Mouse (Mus musculus): ENCODE results near the gene Spryd3. TPM values are rescaled to one million over a fixed set of nuclear protein-coding genes. Genes with fewer than 3 reads are reported as not detected.

The Spryd3 gene
- polyA plus RNA-seq, 1 experiment from 2014 or later = 9.8 TPM

DNA sequence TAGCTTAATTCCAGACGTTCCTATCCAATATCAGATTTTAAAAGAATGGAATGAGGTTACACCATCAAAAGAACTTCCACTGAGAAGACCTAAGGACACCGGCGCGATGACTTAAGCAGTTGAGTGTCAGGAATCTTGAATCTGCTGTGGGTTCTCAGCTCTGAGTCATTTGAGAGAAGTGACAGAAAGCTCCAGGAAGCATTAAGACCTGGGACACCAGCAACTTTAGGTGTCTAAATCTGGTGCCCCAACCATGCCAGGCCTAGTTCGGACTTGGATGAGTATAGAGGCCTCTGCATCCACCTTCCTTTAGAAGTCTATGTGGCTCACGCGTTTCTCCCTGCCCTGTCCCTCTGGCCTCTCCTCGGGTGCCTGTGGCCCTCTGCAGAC lies 36.3 kb downstream of the Spryd3 start:
- H3K27ac ChIP-seq (ENCODE audit: low read depth, low read length) = no peak overlapping the region
- no peaks in the 10 kb centered on the region for H3K9me3 ChIP-seq (ENCODE audit: control insufficient read depth, low read length)
- WGBS = 22% methylated on average over 8 of the region's 8 CpGs
- H3K27me3 ChIP-seq (ENCODE audit: control insufficient read depth, insufficient read depth, low read length) = peaks cover 19% of the 10 kb centered on the region
- no peak for ATAC-seq (ENCODE audit: low FRiP score)
- peak overlapping the region; percentile 63 for H3K4me2 ChIP-seq
- peaks cover 7% of the 10 kb centered on the region for H3K36me3 ChIP-seq (ENCODE audit: control insufficient read depth, insufficient read depth, low read length)
- DNase-seq (ENCODE audit: low spot score, missing footprints) = peak; percentile 92
- H3K4me3 ChIP-seq (ENCODE audit: low read depth, low read length) = peak overlapping the region; percentile 47
- H3K4me1 ChIP-seq (ENCODE audit: control insufficient read depth, insufficient read depth, low read length) = peaks cover 26% of the 10 kb centered on the region
- H3K9ac ChIP-seq (ENCODE audit: low read length) = peak overlapping the region; percentile 61

DNA sequence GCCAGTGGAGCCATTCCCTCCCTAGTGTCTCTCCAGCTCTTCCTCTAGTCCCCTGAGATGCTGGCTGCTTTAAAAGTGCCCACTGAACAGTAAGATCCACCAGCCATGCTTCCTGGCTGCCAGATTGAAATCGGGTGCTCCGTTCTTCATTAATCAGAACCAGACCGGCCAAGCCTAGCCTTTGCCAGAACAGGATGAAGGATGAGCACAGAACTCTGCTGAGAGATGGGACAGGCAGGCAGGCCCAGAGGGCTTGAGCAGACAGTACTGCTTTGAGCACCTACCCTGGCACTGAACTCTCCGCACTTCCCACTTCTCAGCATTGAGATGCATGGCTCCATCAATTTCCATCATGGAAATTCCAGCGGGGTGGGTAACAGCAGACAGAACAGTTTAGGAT lies 36.8 kb downstream of the Spryd3 start:
- Histone ChIP-seq H3K27ac (ENCODE audit: low read depth, low read length) (no peak overlapping the region), H3K4me3 (ENCODE audit: low read depth, low read length) (no peak overlapping the region), H3K27me3 (ENCODE audit: control insufficient read depth, insufficient read depth, low read length) (peaks cover 19% of the 10 kb centered on the region), H3K36me3 (ENCODE audit: control insufficient read depth, insufficient read depth, low read length) (peaks cover 7% of the 10 kb centered on the region), H3K9ac (ENCODE audit: low read length) (no peak overlapping the region), H3K4me1 (ENCODE audit: control insufficient read depth, insufficient read depth, low read length) (peaks cover 26% of the 10 kb centered on the region), H3K9me3 (ENCODE audit: control insufficient read depth, low read length) (no peaks in the 10 kb centered on the region), H3K4me2 (no peak overlapping the region)
- ATAC-seq (ENCODE audit: low FRiP score) (no peak), DNase-seq (ENCODE audit: low spot score, missing footprints) (no peak)
- 49% methylated on average over 5 of the region's 5 CpGs for WGBS

DNA sequence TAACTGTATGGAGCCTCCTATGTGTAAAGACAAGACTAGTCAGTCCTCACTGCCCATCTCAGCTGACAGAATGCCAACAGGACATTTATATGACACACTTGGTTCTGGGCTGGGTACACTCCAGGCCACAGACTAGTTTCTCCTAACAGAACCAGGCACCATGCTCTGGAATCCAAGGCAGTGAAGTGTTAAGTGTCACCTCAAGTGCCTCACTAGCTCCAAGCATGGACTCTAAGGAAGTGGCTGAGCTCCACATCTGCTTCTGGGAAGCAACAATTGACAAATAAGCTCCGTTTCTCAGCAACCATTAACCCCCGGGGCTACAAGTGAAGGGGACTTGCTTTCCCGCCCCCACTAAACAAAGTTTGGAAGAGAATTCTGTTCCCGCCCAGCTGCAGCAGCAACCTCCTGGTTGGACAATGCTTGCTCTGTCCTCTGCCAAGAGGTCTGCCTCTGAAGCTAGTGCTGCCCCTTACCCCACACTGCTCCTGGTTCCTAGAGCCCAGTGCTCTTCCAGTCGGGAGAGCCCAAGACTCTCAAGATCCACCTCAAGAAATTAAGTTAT lies 38.0 kb downstream of the Spryd3 start:
- 34% methylated on average over 5 of the region's 5 CpGs for WGBS
- Histone ChIP-seq H3K9me3 (ENCODE audit: control insufficient read depth, low read length) (no peaks in the 10 kb centered on the region), H3K4me3 (ENCODE audit: low read depth, low read length) (no peak overlapping the region), H3K27ac (ENCODE audit: low read depth, low read length) (no peak overlapping the region), H3K4me1 (ENCODE audit: control insufficient read depth, insufficient read depth, low read length) (peaks cover 19% of the 10 kb centered on the region), H3K4me2 (no peak overlapping the region), H3K36me3 (ENCODE audit: control insufficient read depth, insufficient read depth, low read length) (peaks cover 15% of the 10 kb centered on the region), H3K9ac (ENCODE audit: low read length) (no peak overlapping the region), H3K27me3 (ENCODE audit: control insufficient read depth, insufficient read depth, low read length) (peaks cover 19% of the 10 kb centered on the region)
- ATAC-seq (ENCODE audit: low FRiP score) (no peak), DNase-seq (ENCODE audit: low spot score, missing footprints) (peak; percentile 87)

DNA sequence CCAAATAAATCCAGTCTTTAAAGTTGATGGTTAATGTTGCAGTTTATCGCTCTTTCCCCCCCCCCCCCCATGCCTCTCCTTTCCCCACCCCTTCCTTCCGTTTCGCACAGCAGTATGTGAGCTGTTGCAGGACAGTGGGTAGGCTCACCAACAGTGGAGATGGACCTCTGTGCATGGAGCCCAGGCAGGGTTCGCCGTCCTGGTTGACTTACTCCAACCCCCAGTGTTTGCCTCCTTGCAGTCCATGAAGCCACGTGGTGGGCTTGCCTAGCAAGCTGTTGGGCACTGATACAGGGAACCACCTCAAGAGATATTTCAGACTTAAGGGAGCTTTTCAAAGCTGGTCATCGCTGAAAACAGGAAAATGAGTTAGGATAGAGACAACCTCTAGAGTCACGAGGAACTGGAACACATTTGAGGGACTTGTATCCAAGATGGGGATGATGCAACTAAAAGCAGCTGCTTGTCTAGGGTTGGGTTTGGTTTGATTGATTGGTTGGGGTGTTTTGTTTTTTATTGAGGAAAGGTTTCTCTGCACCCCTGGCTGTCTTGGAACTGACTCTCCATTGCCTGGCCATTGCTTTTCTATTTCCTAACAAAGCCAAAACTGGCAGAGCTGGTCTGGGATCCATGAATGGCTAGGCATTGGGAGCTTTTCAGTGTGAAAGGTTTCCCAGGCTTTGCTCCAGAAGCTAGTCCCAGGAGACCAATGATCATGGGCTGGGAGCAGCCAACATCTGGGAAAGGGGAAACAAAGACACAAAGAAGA lies 38.7 kb downstream of the Spryd3 start:
- ATAC-seq (ENCODE audit: low FRiP score) (no peak), DNase-seq (ENCODE audit: low spot score, missing footprints) (peak; percentile 85)
- Histone ChIP-seq H3K27me3 (ENCODE audit: control insufficient read depth, insufficient read depth, low read length) (peaks cover 19% of the 10 kb centered on the region), H3K9me3 (ENCODE audit: control insufficient read depth, low read length) (no peaks in the 10 kb centered on the region), H3K4me3 (ENCODE audit: low read depth, low read length) (no peak overlapping the region), H3K9ac (ENCODE audit: low read length) (no peak overlapping the region), H3K36me3 (ENCODE audit: control insufficient read depth, insufficient read depth, low read length) (peaks cover 20% of the 10 kb centered on the region), H3K4me1 (ENCODE audit: control insufficient read depth, insufficient read depth, low read length) (peaks cover 14% of the 10 kb centered on the region), H3K27ac (ENCODE audit: low read depth, low read length) (no peak overlapping the region), H3K4me2 (no peak overlapping the region)
- 85% methylated on average over 8 of the region's 8 CpGs for WGBS

DNA sequence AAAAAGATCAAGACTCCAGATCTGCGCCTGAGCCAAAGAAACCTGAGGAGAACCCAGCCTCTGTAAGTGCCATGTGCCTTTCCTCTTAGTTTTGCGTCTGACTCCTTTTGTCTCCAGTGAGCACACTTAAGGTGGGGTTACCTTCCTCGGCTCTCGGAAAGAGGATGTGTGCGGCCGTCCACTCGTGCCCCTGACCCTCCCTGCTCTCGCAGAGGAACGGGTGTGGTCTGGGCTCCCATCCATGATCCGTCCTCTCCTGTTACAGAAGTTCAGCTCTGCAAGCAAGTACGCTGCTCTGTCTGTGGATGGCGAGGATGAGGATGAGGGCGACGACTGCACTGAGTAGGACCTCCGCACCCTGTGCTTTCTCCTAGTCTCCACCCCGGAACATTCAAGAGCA lies 41.0 kb downstream of the Spryd3 start:
- DNase-seq (ENCODE audit: low spot score, missing footprints) (no peak), ATAC-seq (ENCODE audit: low FRiP score) (no peak)
- H3K4me1 ChIP-seq (ENCODE audit: control insufficient read depth, insufficient read depth, low read length) = peaks cover 2% of the 10 kb centered on the region; the same call in 1 of the 2 replicates
- 90% methylated on average over 16 of the region's 16 CpGs for WGBS
- H3K36me3 ChIP-seq (ENCODE audit: control insufficient read depth, insufficient read depth, low read length) = peaks cover 29% of the 10 kb centered on the region
- no peak overlapping the region for H3K9ac ChIP-seq (ENCODE audit: low read length)
- H3K27ac ChIP-seq (ENCODE audit: low read depth, low read length) = no peak overlapping the region
- no peak overlapping the region for H3K4me2 ChIP-seq
- H3K9me3 ChIP-seq (ENCODE audit: control insufficient read depth, low read length) = no peaks in the 10 kb centered on the region
- no peak overlapping the region for H3K4me3 ChIP-seq (ENCODE audit: low read depth, low read length)
- H3K27me3 ChIP-seq (ENCODE audit: control insufficient read depth, insufficient read depth, low read length) = no peaks in the 10 kb centered on the region

DNA sequence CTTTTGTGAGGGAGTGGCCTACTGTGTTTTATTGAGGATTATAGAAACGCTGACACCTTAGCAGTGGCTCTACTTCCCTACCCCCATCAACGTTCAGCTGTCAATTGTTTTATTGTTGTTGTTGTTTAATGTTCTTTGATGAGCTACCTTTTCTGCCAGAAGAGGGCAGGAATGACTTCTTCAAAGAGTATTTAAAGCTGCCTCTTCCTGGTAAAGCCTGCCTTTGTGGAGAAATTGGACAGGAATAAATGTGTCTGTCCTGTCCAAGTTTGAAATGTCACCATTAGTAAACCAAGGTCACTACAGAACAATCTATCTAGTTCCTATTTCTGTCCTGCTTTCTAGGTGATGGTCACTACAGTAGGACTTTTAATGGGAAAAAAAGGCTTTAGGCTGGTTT lies 41.9 kb downstream of the Spryd3 start:
- Histone ChIP-seq H3K27ac (ENCODE audit: low read depth, low read length) (no peak overlapping the region), H3K9ac (ENCODE audit: low read length) (no peak overlapping the region), H3K9me3 (ENCODE audit: control insufficient read depth, low read length) (no peaks in the 10 kb centered on the region), H3K36me3 (ENCODE audit: control insufficient read depth, insufficient read depth, low read length) (peaks cover 33% of the 10 kb centered on the region), H3K4me2 (no peak overlapping the region), H3K4me1 (ENCODE audit: control insufficient read depth, insufficient read depth, low read length) (no peaks in the 10 kb centered on the region), H3K4me3 (ENCODE audit: low read depth, low read length) (no peak overlapping the region), H3K27me3 (ENCODE audit: control insufficient read depth, insufficient read depth, low read length) (no peaks in the 10 kb centered on the region)
- WGBS = 75% methylated on average over 2 of the region's 2 CpGs
- no peak for ATAC-seq (ENCODE audit: low FRiP score)
- no peak for DNase-seq (ENCODE audit: low spot score, missing footprints)

DNA sequence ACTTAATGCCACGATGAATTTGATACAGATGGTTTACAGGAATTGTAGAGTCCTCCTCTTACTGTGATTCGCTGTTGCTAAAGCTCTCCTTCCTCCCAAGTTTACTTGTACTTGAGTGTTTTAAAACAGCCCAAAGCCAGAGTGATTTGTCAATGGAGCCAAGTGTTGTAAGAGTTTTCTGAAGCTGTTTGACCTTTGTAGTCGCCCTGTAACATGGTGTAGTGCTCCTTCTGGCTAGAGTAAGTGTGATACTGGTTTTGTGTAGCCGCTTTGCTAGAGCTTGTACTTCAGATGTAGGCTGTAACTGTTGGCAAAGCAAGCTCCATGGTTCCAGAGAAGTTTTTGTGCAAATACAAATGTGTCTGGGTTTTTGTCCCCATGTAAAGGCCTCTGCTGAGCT lies 43.8 kb downstream of the Spryd3 start:
- Histone ChIP-seq H3K36me3 (ENCODE audit: control insufficient read depth, insufficient read depth, low read length) (peaks cover 49% of the 10 kb centered on the region), H3K9ac (ENCODE audit: low read length) (no peak overlapping the region), H3K4me1 (ENCODE audit: control insufficient read depth, insufficient read depth, low read length) (no peaks in the 10 kb centered on the region), H3K9me3 (ENCODE audit: control insufficient read depth, low read length) (no peaks in the 10 kb centered on the region), H3K27ac (ENCODE audit: low read depth, low read length) (no peak overlapping the region), H3K4me3 (ENCODE audit: low read depth, low read length) (no peak overlapping the region), H3K4me2 (no peak overlapping the region), H3K27me3 (ENCODE audit: control insufficient read depth, insufficient read depth, low read length) (no peaks in the 10 kb centered on the region)
- no peak for DNase-seq (ENCODE audit: low spot score, missing footprints)
- no peak for ATAC-seq (ENCODE audit: low FRiP score)
- WGBS = 91% methylated on average over 4 of the region's 4 CpGs

DNA sequence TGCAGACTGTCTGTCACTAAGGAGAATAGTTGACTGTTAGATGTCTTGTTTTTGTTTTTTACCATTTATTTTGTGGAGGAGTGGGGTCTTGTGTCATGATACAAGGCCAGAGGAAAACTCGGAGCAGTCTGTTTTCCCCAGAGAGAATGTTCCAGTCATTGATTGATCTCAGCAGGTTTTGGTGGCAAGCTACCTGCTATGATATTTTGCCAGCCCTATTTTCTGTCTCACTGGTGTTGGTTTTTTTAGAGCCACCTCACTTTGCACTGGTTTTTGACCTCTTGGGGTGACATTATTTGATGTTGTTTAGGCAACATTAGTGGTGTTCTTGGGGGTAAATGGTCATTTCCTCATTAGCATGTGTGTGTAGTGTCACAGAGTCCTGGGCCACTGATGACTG lies 44.3 kb downstream of the Spryd3 start:
- Histone ChIP-seq H3K27me3 (ENCODE audit: control insufficient read depth, insufficient read depth, low read length) (no peaks in the 10 kb centered on the region), H3K4me1 (ENCODE audit: control insufficient read depth, insufficient read depth, low read length) (no peaks in the 10 kb centered on the region), H3K27ac (ENCODE audit: low read depth, low read length) (no peak overlapping the region), H3K9me3 (ENCODE audit: control insufficient read depth, low read length) (no peaks in the 10 kb centered on the region), H3K4me3 (ENCODE audit: low read depth, low read length) (no peak overlapping the region), H3K36me3 (ENCODE audit: control insufficient read depth, insufficient read depth, low read length) (peaks cover 53% of the 10 kb centered on the region), H3K4me2 (no peak overlapping the region), H3K9ac (ENCODE audit: low read length) (no peak overlapping the region)
- no peak for ATAC-seq (ENCODE audit: low FRiP score)
- WGBS = 79% methylated on average over 1 of the region's 1 CpGs
- no peak for DNase-seq (ENCODE audit: low spot score, missing footprints)

DNA sequence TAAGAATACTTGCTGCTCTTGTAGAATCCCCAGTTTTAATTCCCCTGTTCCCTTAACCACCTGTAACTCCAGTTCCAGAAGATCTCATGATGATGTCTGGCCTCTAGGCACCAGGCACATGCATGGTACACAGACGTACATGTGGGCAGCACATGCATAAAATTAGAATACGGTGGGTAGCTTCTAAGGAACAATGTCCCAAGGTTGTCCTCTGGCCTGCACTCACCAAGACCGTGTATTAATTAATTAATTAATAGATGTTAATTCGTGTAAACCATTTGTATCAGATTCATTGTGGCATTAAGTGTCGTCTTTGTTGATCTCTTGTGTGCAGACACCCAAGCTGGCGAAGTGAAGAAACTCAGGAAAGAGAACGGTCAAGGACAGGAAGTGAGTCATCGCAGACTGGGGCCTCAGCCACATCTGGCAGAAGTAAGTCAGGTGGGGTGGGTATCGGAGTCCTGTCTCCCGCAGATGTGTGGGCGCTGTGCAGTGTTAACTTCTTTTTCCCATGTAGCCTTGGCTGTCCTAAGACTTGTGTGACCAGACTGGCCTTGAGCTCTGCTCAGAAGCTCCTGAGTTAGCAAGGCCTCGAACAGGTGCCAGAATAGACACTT lies 44.9 kb downstream of the Spryd3 start:
- Histone ChIP-seq H3K4me2 (no peak overlapping the region), H3K9ac (ENCODE audit: low read length) (no peak overlapping the region), H3K4me3 (ENCODE audit: low read depth, low read length) (no peak overlapping the region), H3K36me3 (ENCODE audit: control insufficient read depth, insufficient read depth, low read length) (peaks cover 53% of the 10 kb centered on the region), H3K4me1 (ENCODE audit: control insufficient read depth, insufficient read depth, low read length) (no peaks in the 10 kb centered on the region), H3K27ac (ENCODE audit: low read depth, low read length) (no peak overlapping the region), H3K9me3 (ENCODE audit: control insufficient read depth, low read length) (no peaks in the 10 kb centered on the region), H3K27me3 (ENCODE audit: control insufficient read depth, insufficient read depth, low read length) (no peaks in the 10 kb centered on the region)
- 92% methylated on average over 12 of the region's 12 CpGs for WGBS
- DNase-seq (ENCODE audit: low spot score, missing footprints) (peak; percentile 81), ATAC-seq (ENCODE audit: low FRiP score) (no peak)
